Mouse (Mus musculus) fibroblast of lung, adult 2 months (primary cell): ENCODE measurements at regions not wholly inside any gene's neighbourhood (a gene's known extent, or its start where the extent isn't known, plus 50 kb on each side); places are given as distances from the start of the nearest gene placed in this dataset.

Source experiments
- DNase-seq: peaks from one replicate; pipeline ENCODE4 v3.0.0-alpha.2; 2011; ENCODE audit warnings: low read depth

- no peak for DNase-seq
Observed at GRCm38 (mm10) chr9:81140158-81140557, 493.5 kb downstream of the Htr1b start.

- DNase-seq, result peak; percentile 10
Observed at GRCm38 (mm10) chr9:81136366-81136765, 497.3 kb downstream of the Htr1b start.

GRCm38 (mm10) chr9:81113044-81113443 lies 520.6 kb downstream of the Htr1b start:
- no peak for DNase-seq

- no peak for DNase-seq
Observed at GRCm38 (mm10) chr9:81073248-81073647, 560.4 kb downstream of the Htr1b start.

- no peak for DNase-seq
Observed at GRCm38 (mm10) chr9:81042521-81042920, 577.2 kb upstream of the Impg1 start.

- DNase-seq, result no peak
Observed at GRCm38 (mm10) chr9:81041967-81042366, 576.7 kb upstream of the Impg1 start.
